Mouse (Mus musculus) testis, postnatal 10 days (tissue): ENCODE data around the gene Rnase10.
A peak's percentile ranks its signal among the peaks of the same experiment; 100 is the strongest.
"Not testable (repeated sequence)": the region's sequence is repeated elsewhere in the genome, so short reads cannot be mapped to it uniquely, and the experiment has no call there.

ENCODE experiments used
- DNase-seq: peaks from one replicate; pipeline ENCODE4 v3.0.0; 2021; ENCODE audit warnings: low spot score

Rnase10 gene

GRCm38 (mm10) chr14:51009572-51009971, 2.0 kb downstream of the Rnase10 start:
- no peak for DNase-seq

GRCm38 (mm10) chr14:51014724-51015123, 7.2 kb downstream of the Rnase10 start:
- DNase-seq: not testable (repeated sequence)

GRCm38 (mm10) chr14:51015780-51016179, 8.2 kb downstream of the Rnase10 start:
- DNase-seq: no peak

- peak; percentile 43 for DNase-seq
Observed at GRCm38 (mm10) chr14:51017256-51017655, 9.7 kb downstream of the Rnase10 start.

- DNase-seq: no peak
Observed at GRCm38 (mm10) chr14:51023457-51023856, 15.9 kb downstream of the Rnase10 start.

GRCm38 (mm10) chr14:51024820-51025219, 17.3 kb downstream of the Rnase10 start:
- DNase-seq: no peak

- peak; percentile 64 for DNase-seq
Observed at GRCm38 (mm10) chr14:51026391-51027133, 19.0 kb downstream of the Rnase10 start.

GRCm38 (mm10) chr14:51027387-51028155, 20.0 kb downstream of the Rnase10 start:
- peak; percentile 45 for DNase-seq

- DNase-seq: no peak
Observed at GRCm38 (mm10) chr14:51035206-51035605, 27.7 kb downstream of the Rnase10 start.

- DNase-seq: no peak
Observed at GRCm38 (mm10) chr14:51036214-51036613, 28.7 kb downstream of the Rnase10 start.

GRCm38 (mm10) chr14:51041769-51042168, 34.2 kb downstream of the Rnase10 start, which contains the start of gene Rnase9:
Gene Rnase9, minus strand, starts transcription at chr14:51041869.
- DNase-seq: no peak

- DNase-seq: no peak
Observed at GRCm38 (mm10) chr14:51047846-51048245, 40.3 kb downstream of the Rnase10 start.

- DNase-seq: no peak
Observed at GRCm38 (mm10) chr14:51050063-51050462, 42.5 kb downstream of the Rnase10 start, which contains the start of gene Rnase11. Gene Rnase11, minus strand, starts transcription at chr14:51050163.

- DNase-seq: no peak
Observed at GRCm38 (mm10) chr14:51051941-51052340, 44.4 kb downstream of the Rnase10 start.

- no peak for DNase-seq
Observed at GRCm38 (mm10) chr14:51053176-51053575, 45.6 kb downstream of the Rnase10 start.

- DNase-seq: no peak
Observed at GRCm38 (mm10) chr14:51054243-51055237, 47.0 kb downstream of the Rnase10 start.

- DNase-seq: no peak
Observed at GRCm38 (mm10) chr14:51057401-51057831, 49.9 kb downstream of the Rnase10 start, which contains the start of gene Rnase12. Gene Rnase12, minus strand, starts transcription at chr14:51057661.
